Mouse (Mus musculus) ES-E14 (cell line): Measurements from ENCODE around the gene Abca17. TPM values are rescaled to one million over a fixed set of nuclear protein-coding genes. Genes with fewer than 3 reads are reported as not detected.

ENCODE experiments used
- DNase-seq: peaks from one replicate; pipeline ENCODE4 v3.0.0-alpha.2; 2013; ENCODE audit warnings: low read depth, low spot score
- H3K27ac ChIP-seq: 2 replicates; pipeline ENCODE4 v1.5.1; 2012; ENCODE audit warnings: low read depth, mild to moderate bottlenecking, low read length, moderate library complexity, mixed read lengths; ENCODE audit not compliant: poor library complexity, insufficient read depth, severe bottlenecking
- H3K36me3 ChIP-seq: 2 replicates; pipeline ENCODE4 v1.6.1; 2012; ENCODE audit warnings: mild to moderate bottlenecking, low read length, moderate library complexity, mixed read lengths; ENCODE audit not compliant: control insufficient read depth, poor library complexity, insufficient read depth, severe bottlenecking
- H3K4me1 ChIP-seq, 2 experiments: fragments of 150-350 bp in 1 of 2; sonication (generic) in 1 of 2; 2 replicates each; pipeline ENCODE4 v1.6.1; 2012; ENCODE audit warnings: low read length in 2 of 2, mild to moderate bottlenecking in 1 of 2, mixed read lengths in 1 of 2; ENCODE audit not compliant: control insufficient read depth in 2 of 2, insufficient read depth in 2 of 2, poor library complexity in 1 of 2
- H3K4me3 ChIP-seq, 2 experiments: fragments of 150-350 bp in 1 of 2; sonication (generic) in 1 of 2; 2 replicates each; pipeline ENCODE4 v1.5.1; 2012; ENCODE audit warnings: low read length in 2 of 2, low read depth in 1 of 2, mild to moderate bottlenecking in 1 of 2, mixed read lengths in 1 of 2; ENCODE audit not compliant: insufficient read depth in 1 of 2, poor library complexity in 1 of 2, severe bottlenecking in 1 of 2
- H3K9ac ChIP-seq: 2 replicates; pipeline ENCODE4 v1.6.1; 2012; ENCODE audit warnings: low read depth, mild to moderate bottlenecking, low read length, mixed read lengths; ENCODE audit not compliant: poor library complexity, insufficient read depth, severe bottlenecking
- H3K9me3 ChIP-seq: fragments of 150-350 bp; sonication (generic); 2 replicates; pipeline ENCODE4 v1.6.1; 2012; ENCODE audit warnings: low read depth, mild to moderate bottlenecking, low read length; ENCODE audit not compliant: control insufficient read depth, insufficient read depth
- CHD2 ChIP-seq: IDR thresholded peaks from 2 replicates; pipeline ENCODE4 v1.6.1; 2014; ENCODE audit warnings: mild to moderate bottlenecking, low read depth, low read length, inconsistent platforms
- HCFC1 ChIP-seq: IDR thresholded peaks from 2 replicates; pipeline ENCODE4 v1.6.1; 2012; ENCODE audit warnings: low read length, inconsistent platforms, borderline replicate concordance; ENCODE audit not compliant: insufficient read depth
- MAFK ChIP-seq: IDR thresholded peaks from 2 replicates; pipeline ENCODE4 v1.6.1; 2014; ENCODE audit warnings: mild to moderate bottlenecking, low read depth, low read length, inconsistent platforms; ENCODE audit not compliant: insufficient read depth
- ZC3H11A ChIP-seq: IDR thresholded peaks from 2 replicates; pipeline ENCODE4 v1.6.1; 2012; ENCODE audit warnings: low read depth, mild to moderate bottlenecking, inconsistent platforms, low read length, borderline replicate concordance
- ZNF384 ChIP-seq: IDR thresholded peaks from 2 replicates; pipeline ENCODE4 v1.6.1; 2012; ENCODE audit warnings: low read depth, low read length, inconsistent platforms
- in situ Hi-C, 2 experiments: fragments of 600-800 bp; cut with MboI; formaldehyde crosslinking; loops; one replicate each; pipeline ENCODE4 v1.15.1; 2025; ENCODE audit warnings: low sequenced_read_pairs in 2 of 2, inconsistent platforms in 1 of 2; ENCODE audit not compliant: unreplicated experiment in 2 of 2
- total RNA-seq: library from RNA; depleted of rRNA; stranded (reverse); fragments of 300-350 nt; gene quantifications from 2 replicates; pipeline ENCODE4 v1.2.3, GENCODE M21; 2012

Gene Abca17
- total RNA-seq, 1 experiment: not detected

DNA sequence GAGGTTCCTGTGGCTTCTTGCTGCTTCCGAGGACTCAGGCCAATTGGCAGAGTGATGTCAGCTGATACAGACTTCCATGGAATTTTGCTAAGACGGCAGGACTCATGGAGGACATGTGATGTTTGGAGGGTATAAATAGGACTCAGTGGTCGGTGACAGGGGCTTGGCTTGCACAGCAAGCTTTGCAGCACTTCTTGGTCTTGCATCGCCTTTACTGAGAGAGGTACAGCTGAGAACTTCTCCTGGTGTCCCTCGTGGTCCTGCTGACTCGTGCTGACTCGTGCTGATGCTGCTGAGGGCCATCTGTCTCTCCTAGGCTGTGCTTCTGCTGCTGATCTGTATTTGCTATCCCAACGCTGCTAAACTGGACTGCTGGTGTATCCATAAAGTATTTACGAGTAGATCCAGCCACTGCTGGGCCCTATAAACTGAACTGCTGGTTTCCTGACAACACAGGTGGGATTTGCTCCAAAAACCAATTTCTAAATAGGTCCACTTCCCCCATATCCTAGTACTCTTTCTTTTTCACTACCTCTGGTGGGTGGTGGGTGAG is 67.5 kb downstream of the Abca17 start:
- Histone ChIP-seq H3K36me3 (no peaks in the 10 kb centered on the region), H3K4me3 (no peak overlapping the region), H3K9me3 (peaks cover 6% of the 10 kb centered on the region), H3K9ac (no peak overlapping the region), H3K4me1 (no peaks in the 10 kb centered on the region), H3K27ac (no peak overlapping the region)
- no peak for TF ChIP-seq MAFK
- no peak for TF ChIP-seq ZC3H11A
- TF ChIP-seq ZNF384: no peak
- TF ChIP-seq CHD2: no peak
- TF ChIP-seq HCFC1: no peak
- no peak for DNase-seq
- in situ Hi-C loops: no loop called here

DNA sequence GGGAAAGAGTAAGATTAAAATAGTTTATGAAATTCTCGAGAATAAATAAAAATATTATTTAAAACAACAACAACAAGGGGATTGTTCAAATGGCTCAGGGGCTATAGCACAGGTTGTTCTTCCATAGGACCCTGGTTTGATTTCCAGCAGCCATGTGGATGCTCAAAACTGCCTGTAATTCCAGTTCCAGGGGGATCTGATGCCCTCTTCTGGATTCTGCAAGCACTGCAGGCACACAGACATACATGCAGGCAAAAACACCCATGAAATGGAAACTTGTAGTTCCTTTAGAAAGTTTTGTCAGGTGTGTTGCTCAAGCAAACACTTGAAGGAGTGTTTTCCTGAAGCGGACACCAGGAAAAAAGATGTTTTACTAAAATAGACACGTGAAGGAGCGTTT is 68.2 kb downstream of the Abca17 start:
- H3K36me3 ChIP-seq: no peaks in the 10 kb centered on the region
- H3K9ac ChIP-seq: no peak overlapping the region
- no peak overlapping the region for H3K27ac ChIP-seq
- no peak overlapping the region for H3K4me3 ChIP-seq
- H3K9me3 ChIP-seq: peaks cover 9% of the 10 kb centered on the region
- in situ Hi-C loops: no loop called here
- DNase-seq: peak; percentile 36
- no peak for TF ChIP-seq HCFC1
- no peak for TF ChIP-seq ZC3H11A
- H3K4me1 ChIP-seq: no peaks in the 10 kb centered on the region

DNA sequence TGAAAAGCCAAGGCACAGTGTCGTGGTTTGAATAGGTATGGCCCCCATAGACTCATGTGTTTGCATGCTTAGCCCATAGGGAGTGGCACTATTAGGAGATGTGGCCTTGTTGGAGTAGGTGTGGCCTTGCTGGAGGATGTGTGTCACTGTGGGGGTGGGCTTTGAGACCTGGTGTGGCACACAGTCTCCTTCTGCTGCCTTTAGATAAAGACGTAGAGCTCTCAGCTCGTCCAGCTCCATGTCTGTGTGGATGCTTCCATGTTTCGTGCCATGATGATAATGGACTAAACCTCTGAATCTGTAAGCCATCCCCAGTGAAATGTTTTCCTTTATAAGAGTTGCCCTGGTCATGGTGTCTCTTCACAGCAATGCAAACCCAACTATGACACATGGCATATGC is 71.0 kb downstream of the Abca17 start:
- TF ChIP-seq ZC3H11A: no peak
- TF ChIP-seq ZNF384: no peak
- TF ChIP-seq MAFK: no peak
- TF ChIP-seq HCFC1: no peak
- TF ChIP-seq CHD2: no peak

DNA sequence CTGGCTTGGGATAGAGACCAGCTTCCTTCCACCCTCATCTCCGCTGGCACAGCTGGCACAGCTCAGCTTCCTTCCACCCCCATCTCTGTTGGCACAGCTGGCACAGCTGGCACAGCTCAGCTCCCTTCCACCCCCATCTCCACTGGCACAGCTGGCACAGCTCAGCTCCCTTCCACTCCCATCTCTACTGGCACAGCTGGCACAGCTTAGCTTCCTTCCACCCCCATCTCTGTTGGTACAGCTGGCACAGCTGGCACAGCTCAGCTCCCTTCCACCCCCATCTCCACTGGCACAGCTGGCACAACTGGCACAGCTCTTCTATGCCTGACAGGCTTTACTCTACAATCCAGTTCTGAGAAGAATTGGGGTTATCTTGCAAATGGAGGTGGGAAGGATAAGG is 83.7 kb downstream of the Abca17 start:
- no peak for TF ChIP-seq ZC3H11A
- TF ChIP-seq ZNF384: no peak
- TF ChIP-seq CHD2: no peak
- TF ChIP-seq MAFK: no peak
- no peak for TF ChIP-seq HCFC1
- in situ Hi-C loops: no loop called here
- Histone ChIP-seq H3K4me3 (no peak overlapping the region), H3K4me1 (no peaks in the 10 kb centered on the region), H3K9ac (no peak overlapping the region), H3K9me3 (peaks cover under 1% of the 10 kb centered on the region; the same call in 1 of the 2 replicates), H3K27ac (no peak overlapping the region), H3K36me3 (no peaks in the 10 kb centered on the region)
- DNase-seq: no peak

More for the DNA sequence above, 71.0 kb downstream of the Abca17 start:
- in situ Hi-C loops: no loop called here
- DNase-seq: no peak
- Histone ChIP-seq H3K36me3 (no peaks in the 10 kb centered on the region), H3K4me1 (no peaks in the 10 kb centered on the region), H3K9me3 (peaks cover 31% of the 10 kb centered on the region), H3K9ac (no peak overlapping the region), H3K4me3 (no peak overlapping the region), H3K27ac (no peak overlapping the region)

DNA sequence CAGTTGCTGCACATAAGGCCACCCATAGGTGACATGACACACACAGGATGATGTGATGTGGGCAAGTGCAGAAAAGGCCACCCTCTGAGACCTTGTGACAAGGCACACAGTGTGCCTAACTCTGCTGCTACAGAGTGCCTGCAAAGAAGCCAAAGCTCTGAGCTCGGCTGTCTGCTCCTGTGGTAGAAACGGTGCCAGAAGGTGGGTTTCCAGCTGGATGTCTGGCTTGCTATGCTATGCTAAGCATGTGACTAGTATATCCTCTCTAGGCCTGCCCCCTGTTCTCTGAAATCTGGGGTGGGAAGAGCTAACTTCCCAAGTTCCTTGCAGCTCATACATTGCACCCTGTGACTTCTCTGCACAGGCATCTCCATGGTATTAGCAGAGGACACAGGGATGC is 86.1 kb downstream of the Abca17 start:
- Histone ChIP-seq H3K4me3 (no peak overlapping the region), H3K36me3 (no peaks in the 10 kb centered on the region), H3K9me3 (no peaks in the 10 kb centered on the region), H3K27ac (no peak overlapping the region), H3K9ac (no peak overlapping the region), H3K4me1 (no peaks in the 10 kb centered on the region)
- TF ChIP-seq ZC3H11A (no peak), ZNF384 (no peak), HCFC1 (no peak), MAFK (no peak), CHD2 (no peak)
- in situ Hi-C loops: no loop called here
- DNase-seq: no peak
